Mouse (Mus musculus) left cerebral cortex, adult 8-10 months (tissue): ENCODE measurements around the gene Srp54b. TPM values are rescaled to one million over a fixed set of nuclear protein-coding genes. Genes with fewer than 3 reads are reported as not detected.
"Not testable (repeated sequence)": the region's sequence is repeated elsewhere in the genome, so short reads cannot be mapped to it uniquely, and the experiment has no call there.

Experiments
- DNase-seq, 2 experiments: peaks; one replicate each; pipeline ENCODE4 v3.0.0; 2022; ENCODE audit warnings: low spot score in 2 of 2
- total RNA-seq, 4 experiments: library from RNA; stranded (reverse); gene quantifications; 2 replicates each; pipeline ENCODE4 v1.2.4; 2022

The Srp54b gene
- 10 to 100 TPM; 26.7 to 57.9 (median 45.6) TPM for total RNA-seq

DNA sequence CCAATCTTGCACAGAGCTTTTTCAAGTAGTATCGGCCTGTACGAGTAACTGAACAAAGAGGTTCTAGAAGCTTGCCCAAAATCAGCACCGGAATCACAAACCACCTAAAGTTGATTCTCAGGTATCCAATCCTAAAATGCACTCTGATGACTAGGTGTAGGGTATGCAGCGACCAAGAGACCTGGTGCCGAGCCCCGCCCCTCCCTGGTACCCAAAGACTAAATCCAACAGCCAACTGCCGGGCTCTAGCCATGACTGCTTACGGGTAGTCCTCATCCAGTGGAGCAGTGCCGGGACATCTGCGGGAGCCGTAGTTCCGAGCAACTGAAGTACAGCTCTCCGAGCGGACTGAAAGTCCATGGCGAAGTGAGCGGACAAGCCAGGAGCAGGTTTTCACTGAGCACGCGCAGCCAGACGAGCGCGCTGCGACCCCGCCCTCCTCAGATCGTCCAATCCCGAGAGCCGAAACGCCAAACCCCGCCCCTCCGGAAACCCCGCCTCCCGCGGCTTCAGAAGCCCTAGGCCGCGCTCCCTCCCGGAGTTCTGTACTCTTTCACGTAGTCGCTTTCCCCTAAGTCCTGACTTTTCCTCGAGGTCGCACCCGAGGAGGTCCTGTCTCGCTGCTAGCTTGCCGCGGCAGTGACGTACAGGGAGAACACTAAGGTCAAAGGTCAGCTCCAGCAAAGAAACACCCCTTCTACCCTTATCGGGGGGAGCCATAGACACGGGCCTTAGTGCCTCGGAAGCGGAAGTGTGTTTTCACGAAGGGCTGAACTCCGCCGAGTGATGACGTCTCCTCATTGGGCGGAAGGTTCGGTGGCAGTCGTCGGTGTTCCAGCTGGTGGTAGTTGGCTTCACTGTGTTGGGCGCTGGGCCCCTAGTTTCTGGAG lies at the start of gene Srp54b:
Gene Srp54b (plus strand): TSS at position 546 of the 890 bp plus-strand sequence.
- DNase-seq = not testable (repeated sequence)

DNA sequence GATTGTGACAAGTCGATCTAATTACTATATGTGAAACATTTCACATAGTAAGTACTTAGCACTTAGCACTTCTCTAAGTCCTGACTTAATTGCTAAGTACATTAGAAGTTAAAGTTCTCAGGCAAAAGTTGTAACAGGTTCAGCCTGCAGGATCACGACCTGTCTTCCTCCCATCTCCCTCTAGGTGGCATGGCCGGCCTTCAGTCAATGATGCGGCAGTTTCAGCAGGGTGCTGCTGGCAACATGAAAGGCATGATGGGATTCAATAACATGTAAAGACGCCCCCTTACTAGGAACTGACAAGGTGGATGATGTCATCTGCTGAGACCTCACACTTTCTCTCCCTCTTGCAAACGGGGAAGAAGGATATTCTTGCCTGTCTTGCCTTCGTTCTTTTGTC lies 42.3 kb upstream of the Srp54b start:
- not testable (repeated sequence) for DNase-seq

DNA sequence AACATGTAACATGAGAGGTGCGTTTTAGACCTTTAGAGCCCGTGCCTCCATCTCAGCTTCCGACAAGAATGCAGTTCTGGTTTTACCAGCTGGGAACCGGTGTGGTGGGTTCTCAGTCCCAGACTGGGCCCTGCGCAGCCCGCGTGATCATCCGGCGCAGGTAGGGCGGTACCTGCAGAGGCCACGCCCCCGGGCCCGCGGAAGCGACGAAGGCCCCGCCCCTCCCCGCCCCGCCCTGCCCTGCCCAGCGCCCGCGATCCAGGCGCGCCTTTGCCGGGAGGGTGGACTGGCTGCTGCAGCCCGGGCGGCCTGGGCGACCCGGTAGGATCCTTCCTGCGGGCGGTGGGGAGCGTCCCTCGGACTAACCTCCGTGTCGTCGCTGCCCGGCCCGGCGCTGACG lies 30.7 kb upstream of the Srp54b start, which contains the start of gene Fam177a:
Gene Fam177a (plus strand): TSS at position 228 of the 400 bp plus-strand sequence.
- DNase-seq = not testable (repeated sequence)

DNA sequence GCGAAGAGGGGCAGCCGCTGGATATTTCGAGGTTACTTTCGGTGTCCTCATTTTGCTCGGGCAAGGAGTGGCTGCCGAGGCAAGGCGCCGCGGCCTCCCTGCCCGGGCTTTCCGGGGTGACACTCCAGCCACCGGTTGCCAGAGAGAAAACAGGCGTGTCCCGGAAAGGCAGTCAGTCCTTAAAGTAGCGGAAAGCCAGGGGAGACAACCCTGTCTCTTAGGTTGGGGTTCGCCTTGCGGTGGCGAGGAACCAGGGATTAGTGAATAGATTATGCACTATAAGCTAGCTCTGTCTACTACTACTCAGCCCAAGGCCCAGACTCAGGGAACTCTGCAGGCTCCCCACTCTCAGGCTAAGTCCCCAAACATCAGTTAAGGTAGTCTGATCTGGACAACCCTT lies 30.2 kb upstream of the Srp54b start:
- DNase-seq = not testable (repeated sequence)

DNA sequence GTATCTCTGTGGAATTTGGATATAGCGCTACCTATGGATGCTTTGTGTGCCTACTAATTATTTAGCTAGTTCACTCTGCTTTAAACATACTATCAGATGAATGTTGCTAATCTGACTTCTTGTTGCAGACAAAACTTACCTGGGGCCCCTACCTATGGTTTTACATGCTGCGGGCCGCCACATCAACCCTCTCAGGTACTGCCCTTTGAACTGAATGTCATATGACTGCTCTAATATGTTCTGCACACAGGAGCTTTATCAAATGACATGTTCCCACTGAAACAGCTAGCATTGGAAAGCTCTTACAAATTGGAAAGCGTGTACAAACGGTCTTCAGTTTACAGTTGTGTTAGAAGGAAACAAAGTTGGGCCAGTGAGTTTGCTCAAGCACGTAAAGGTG lies 19.4 kb upstream of the Srp54b start:
- DNase-seq = not testable (repeated sequence)

DNA sequence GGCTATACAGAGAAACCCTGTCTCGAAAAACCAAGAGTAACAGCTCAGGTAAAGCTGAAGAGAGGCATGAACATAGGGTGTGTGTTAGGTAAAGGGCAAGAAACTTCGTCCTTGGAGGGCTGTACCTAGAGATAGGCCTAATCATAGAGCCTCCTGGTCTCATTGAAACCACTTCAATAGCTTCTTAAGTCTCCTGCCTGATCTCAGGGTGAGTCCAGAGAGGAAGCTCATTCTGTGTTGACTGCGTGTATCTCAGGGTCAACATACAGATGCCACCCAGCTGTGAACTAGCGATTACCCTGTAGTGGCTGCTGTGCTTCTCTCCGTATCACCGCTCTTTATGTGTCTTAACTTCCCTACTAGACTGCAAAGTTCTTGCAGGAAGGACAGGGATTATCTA lies 17.0 kb upstream of the Srp54b start:
- not testable (repeated sequence) for DNase-seq

DNA sequence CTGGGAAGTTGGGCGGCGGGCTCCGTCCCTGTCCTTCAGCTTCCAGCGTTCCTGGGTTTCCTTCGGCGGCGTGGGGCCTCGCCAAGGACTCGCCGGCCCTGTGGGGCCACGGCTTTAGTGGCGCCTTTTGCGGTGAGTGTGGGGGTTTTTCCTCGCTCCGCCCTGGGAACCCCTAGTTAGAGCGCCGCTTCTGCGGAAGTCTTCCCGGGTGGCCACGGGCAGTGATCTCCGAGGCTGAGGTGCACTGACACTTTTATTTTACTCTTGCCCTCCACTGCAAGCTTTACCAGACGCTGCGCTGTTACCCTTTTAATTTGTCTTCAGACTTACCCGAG lies 512 bp downstream of the Srp54b start:
- DNase-seq = not testable (repeated sequence)

DNA sequence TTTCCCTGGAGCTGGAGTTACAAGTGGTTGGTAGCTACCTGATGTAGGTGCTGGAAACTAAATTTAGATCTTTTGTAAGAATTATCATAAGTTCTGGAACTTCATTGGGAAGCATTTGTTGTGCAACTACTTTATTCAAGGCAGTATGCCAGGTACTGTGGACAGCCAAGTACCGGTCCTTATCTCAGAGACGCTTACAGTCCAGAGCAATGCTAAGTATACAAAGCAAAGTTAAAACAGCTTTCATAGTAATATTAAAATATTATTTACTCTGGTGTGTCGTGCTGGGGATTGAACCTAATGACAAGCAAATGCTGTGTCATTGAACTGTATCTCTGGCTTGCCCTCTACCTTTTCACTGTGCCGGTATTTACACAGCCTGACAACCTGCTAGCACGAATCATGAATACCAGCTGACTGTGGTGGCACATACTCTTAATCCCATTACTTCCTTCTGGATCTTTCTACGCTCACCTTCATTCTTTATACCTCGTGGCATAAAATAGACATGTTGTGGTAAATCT lies 12.2 kb downstream of the Srp54b start:
- not testable (repeated sequence) for DNase-seq

DNA sequence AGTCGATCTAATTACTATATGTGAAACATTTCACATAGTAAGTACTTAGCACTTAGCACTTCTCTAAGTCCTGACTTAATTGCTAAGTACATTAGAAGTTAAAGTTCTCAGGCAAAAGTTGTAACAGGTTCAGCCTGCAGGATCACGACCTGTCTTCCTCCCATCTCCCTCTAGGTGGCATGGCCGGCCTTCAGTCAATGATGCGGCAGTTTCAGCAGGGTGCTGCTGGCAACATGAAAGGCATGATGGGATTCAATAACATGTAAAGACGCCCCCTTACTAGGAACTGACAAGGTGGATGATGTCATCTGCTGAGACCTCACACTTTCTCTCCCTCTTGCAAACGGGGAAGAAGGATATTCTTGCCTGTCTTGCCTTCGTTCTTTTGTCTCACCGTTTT lies 32.8 kb downstream of the Srp54b start:
- DNase-seq = not testable (repeated sequence)

DNA sequence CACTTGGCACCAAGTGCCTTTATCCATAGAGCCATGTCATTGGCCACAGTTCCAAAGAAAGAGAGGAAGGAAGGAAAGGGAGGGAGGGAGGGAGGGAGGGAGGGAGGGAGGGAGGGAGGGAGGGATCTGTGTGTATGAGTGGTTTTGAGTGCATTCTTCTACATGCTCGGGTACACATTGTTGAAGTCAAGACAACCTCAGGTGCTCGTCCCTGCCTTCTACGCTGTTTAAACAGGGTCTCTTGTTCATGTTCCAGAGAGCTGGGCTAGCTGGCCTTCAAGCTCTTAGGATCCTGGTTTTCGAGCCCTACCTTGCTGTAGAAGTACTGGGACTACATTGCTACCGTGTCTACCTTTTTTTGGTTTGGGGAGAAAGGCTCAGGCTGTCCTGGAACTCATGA lies 34.2 kb downstream of the Srp54b start:
- DNase-seq = not testable (repeated sequence)

DNA sequence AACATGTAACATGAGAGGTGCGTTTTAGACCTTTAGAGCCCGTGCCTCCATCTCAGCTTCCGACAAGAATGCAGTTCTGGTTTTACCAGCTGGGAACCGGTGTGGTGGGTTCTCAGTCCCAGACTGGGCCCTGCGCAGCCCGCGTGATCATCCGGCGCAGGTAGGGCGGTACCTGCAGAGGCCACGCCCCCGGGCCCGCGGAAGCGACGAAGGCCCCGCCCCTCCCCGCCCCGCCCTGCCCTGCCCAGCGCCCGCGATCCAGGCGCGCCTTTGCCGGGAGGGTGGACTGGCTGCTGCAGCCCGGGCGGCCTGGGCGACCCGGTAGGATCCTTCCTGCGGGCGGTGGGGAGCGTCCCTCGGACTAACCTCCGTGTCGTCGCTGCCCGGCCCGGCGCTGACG lies 44.4 kb downstream of the Srp54b start, which contains the start of gene 1700047I17Rik2:
Gene 1700047I17Rik2 (plus strand): TSS at position 287 of the 400 bp plus-strand sequence.
- DNase-seq = not testable (repeated sequence)

DNA sequence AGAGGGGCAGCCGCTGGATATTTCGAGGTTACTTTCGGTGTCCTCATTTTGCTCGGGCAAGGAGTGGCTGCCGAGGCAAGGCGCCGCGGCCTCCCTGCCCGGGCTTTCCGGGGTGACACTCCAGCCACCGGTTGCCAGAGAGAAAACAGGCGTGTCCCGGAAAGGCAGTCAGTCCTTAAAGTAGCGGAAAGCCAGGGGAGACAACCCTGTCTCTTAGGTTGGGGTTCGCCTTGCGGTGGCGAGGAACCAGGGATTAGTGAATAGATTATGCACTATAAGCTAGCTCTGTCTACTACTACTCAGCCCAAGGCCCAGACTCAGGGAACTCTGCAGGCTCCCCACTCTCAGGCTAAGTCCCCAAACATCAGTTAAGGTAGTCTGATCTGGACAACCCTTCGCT lies 44.9 kb downstream of the Srp54b start:
- DNase-seq = not testable (repeated sequence)

DNA sequence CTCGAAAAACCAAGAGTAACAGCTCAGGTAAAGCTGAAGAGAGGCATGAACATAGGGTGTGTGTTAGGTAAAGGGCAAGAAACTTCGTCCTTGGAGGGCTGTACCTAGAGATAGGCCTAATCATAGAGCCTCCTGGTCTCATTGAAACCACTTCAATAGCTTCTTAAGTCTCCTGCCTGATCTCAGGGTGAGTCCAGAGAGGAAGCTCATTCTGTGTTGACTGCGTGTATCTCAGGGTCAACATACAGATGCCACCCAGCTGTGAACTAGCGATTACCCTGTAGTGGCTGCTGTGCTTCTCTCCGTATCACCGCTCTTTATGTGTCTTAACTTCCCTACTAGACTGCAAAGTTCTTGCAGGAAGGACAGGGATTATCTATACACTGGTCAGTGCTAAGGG lies 58.0 kb downstream of the Srp54b start:
- not testable (repeated sequence) for DNase-seq

DNA sequence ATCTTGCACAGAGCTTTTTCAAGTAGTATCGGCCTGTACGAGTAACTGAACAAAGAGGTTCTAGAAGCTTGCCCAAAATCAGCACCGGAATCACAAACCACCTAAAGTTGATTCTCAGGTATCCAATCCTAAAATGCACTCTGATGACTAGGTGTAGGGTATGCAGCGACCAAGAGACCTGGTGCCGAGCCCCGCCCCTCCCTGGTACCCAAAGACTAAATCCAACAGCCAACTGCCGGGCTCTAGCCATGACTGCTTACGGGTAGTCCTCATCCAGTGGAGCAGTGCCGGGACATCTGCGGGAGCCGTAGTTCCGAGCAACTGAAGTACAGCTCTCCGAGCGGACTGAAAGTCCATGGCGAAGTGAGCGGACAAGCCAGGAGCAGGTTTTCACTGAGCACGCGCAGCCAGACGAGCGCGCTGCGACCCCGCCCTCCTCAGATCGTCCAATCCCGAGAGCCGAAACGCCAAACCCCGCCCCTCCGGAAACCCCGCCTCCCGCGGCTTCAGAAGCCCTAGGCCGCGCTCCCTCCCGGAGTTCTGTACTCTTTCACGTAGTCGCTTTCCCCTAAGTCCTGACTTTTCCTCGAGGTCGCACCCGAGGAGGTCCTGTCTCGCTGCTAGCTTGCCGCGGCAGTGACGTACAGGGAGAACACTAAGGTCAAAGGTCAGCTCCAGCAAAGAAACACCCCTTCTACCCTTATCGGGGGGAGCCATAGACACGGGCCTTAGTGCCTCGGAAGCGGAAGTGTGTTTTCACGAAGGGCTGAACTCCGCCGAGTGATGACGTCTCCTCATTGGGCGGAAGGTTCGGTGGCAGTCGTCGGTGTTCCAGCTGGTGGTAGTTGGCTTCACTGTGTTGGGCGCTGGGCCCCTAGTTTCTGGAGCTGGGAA lies 75.0 kb downstream of the Srp54b start, which contains the start of gene Srp54c:
Gene Srp54c (plus strand): TSS at position 543 of the 894 bp plus-strand sequence.
- not testable (repeated sequence) for DNase-seq

DNA sequence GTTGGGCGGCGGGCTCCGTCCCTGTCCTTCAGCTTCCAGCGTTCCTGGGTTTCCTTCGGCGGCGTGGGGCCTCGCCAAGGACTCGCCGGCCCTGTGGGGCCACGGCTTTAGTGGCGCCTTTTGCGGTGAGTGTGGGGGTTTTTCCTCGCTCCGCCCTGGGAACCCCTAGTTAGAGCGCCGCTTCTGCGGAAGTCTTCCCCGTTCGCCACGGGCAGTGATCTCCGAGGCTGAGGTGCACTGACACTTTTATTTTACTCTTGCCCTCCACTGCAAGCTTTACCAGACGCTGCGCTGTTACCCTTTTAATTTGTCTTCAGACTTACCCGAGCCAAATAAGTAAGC lies 75.6 kb downstream of the Srp54b start:
- DNase-seq = not testable (repeated sequence)

Other genes starting within 250 kb of the Srp54b start
- not detected for gene Gm20403, start 168.6 kb upstream of the Srp54b start, total RNA-seq
- gene Baz1a, start 140.8 kb upstream of the Srp54b start, total RNA-seq = 1 to 10 TPM; 1.6 to 4.2 (median 3.4) TPM
- gene 2700097O09Rik, start 75.0 kb upstream of the Srp54b start, total RNA-seq = 10 to 100 TPM in 1 of 4 experiments, 1 to 10 TPM in 3; 7.1 to 13.8 (median 8.1) TPM
- 100 to 1,000 TPM in 2 of 4 experiments, 10 to 100 TPM in 2; 95.1 to 102 (median 100) TPM for gene Srp54a, start 74.8 kb upstream of the Srp54b start, total RNA-seq
- gene Fam177a, start 30.6 kb upstream of the Srp54b start, total RNA-seq = 10 to 100 TPM in 3 of 4 experiments, 1 to 10 TPM in 1; 9.9 to 20.4 (median 18.9) TPM
- gene 1700047I17Rik2, start 44.5 kb downstream of the Srp54b start, total RNA-seq = 10 to 100 TPM in 1 of 4 experiments, under 1 TPM in 1, not detected in 2; 0.53 to 10.9 TPM
- gene Srp54c, start 75.1 kb downstream of the Srp54b start, total RNA-seq = 10 to 100 TPM; 33.4 to 40.9 (median 35.9) TPM
- gene 1110008L16Rik, start 144.5 kb downstream of the Srp54b start, total RNA-seq = 10 to 100 TPM in 2 of 4 experiments, 1 to 10 TPM in 2; 8.9 to 11.5 (median 10.3) TPM
- gene Ppp2r3c, start 147.9 kb downstream of the Srp54b start, total RNA-seq = 10 to 100 TPM; 11.6 to 13.8 (median 12.8) TPM
- 100 to 1,000 TPM; 137 to 150 (median 142) TPM for gene Psma6, start 229.1 kb downstream of the Srp54b start, total RNA-seq